Comparison of ENCODE assay signal across 17 mouse cellular contexts in genomic region chr9:15491686-15492085, GRCm38 (mm10).
"Had no signal": no experiment of that assay in that cellular context is flagged by ENCODE, and none has a peak within 500 bp of the region (broad histone marks: within the 10 kb centered on the region; RNA-seq: fewer than 3 reads in every experiment).

No protein-coding gene starts in this region.

- ATAC-seq: liver, postnatal 0 days; lung, postnatal 0 days had no signal

- H3K4me3 ChIP-seq: lung, embryonic 15.5 days; megakaryocyte, embryonic 14.5 days; midbrain, embryonic 12.5 days; neural tube, embryonic 12.5 days; stomach, embryonic 15.5 days had no signal

- H3K4me2 ChIP-seq: lung, embryonic 15.5 days; midbrain, embryonic 12.5 days; neural tube, embryonic 12.5 days; stomach, embryonic 15.5 days had no signal

- H3K27me3 ChIP-seq: lung, embryonic 15.5 days; stomach, embryonic 15.5 days had no signal

- H3K36me3 ChIP-seq: lung, embryonic 15.5 days; midbrain, embryonic 12.5 days; neural tube, embryonic 12.5 days; stomach, embryonic 15.5 days had no signal

- DNase-seq: liver, postnatal 0 days; lung, adult 2 months; lung, postnatal 14 days; lung, postnatal 36 days; midbrain, embryonic 14.5 days; right cerebral cortex, postnatal 14 days; thymus, adult 2 months; thymus, postnatal 25 days; thymus, postnatal 4 days had no signal

- H3K27ac ChIP-seq: lung, embryonic 15.5 days; macrophage; midbrain, embryonic 12.5 days; neural tube, embryonic 12.5 days; stomach, embryonic 15.5 days; stomach, postnatal 0 days had no signal

- H3K9me3 ChIP-seq: lung, embryonic 15.5 days; megakaryocyte, embryonic 14.5 days; midbrain, embryonic 12.5 days; neural tube, embryonic 12.5 days; stomach, embryonic 15.5 days had no signal

- H3K9ac ChIP-seq: liver, postnatal 0 days; lung, embryonic 15.5 days; midbrain, embryonic 12.5 days; neural tube, embryonic 12.5 days; stomach, embryonic 15.5 days had no signal
